Mouse (Mus musculus): ENCODE results near the gene Hecw2. TPM values are rescaled to one million over a fixed set of nuclear protein-coding genes. Genes with fewer than 3 reads are reported as not detected.

Gene Hecw2
- polyA plus RNA-seq, 1 experiment from 2014 or later, result 3.2 TPM

DNA sequence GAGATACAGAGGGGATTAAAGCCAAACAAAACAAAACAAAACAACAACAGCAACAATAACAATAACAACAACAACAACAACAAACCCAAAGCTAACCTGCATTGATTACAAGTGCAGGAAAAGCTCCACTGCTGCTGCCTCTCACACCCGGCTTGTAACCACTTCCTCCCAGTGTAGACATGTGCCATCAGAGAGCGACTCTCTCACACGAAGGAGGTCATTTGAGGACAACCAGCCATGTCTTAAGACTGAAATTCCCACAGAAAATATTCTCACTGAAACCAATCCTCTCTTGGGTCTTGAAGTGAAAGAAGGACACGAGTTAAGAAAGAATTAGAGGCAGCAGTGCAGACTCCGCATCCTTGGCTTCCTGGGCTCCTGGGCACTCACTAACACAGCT is 319.0 kb downstream of the Hecw2 start:
- Histone ChIP-seq H3K27ac (ENCODE audit: low read length) (no peak overlapping the region), H3K4me3 (ENCODE audit: low read length) (no peak overlapping the region), H3K4me2 (replicated peaks; ENCODE audit: low read depth, low read length) (no peak overlapping the region), H3K4me1 (ENCODE audit: insufficient read depth, low read length) (no peaks in the 10 kb centered on the region), H3K36me3 (ENCODE audit: insufficient read depth, low read length) (no peaks in the 10 kb centered on the region), H3K27me3 (ENCODE audit: insufficient read depth, low read length) (no peaks in the 10 kb centered on the region), H3K9ac (replicated peaks; ENCODE audit: low read length) (no peak overlapping the region), H3K9me3 (ENCODE audit: low read length) (no peaks in the 10 kb centered on the region)
- ATAC-seq (ENCODE audit: low FRiP score, low TSS enrichment), result no peak
- WGBS, result 79% methylated on average over 5 of the region's 5 CpGs

DNA sequence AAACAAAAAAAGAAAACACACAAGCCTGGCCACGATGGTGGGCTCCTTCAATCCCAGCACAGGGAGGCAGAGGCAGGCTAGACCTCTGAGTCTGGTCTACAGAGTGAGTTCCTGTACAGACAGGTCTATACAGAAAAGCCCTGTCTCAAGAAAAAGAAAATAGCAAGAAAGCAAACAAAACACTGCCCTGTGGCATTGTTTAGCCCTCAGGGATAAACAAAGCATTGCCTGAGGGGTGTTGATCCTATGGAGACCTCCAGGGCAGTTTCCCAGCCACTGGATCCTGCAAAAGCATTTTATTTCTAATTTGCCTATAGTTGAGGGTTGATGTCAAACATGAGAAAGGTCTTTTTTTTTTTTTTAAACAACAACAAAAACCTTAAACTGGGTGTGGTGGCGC is 327.7 kb downstream of the Hecw2 start:
- H3K27me3 ChIP-seq (ENCODE audit: insufficient read depth, low read length), result no peaks in the 10 kb centered on the region
- H3K9me3 ChIP-seq (ENCODE audit: low read length), result no peaks in the 10 kb centered on the region
- no peaks in the 10 kb centered on the region for H3K4me1 ChIP-seq (ENCODE audit: insufficient read depth, low read length)
- no peaks in the 10 kb centered on the region for H3K36me3 ChIP-seq (ENCODE audit: insufficient read depth, low read length)
- H3K9ac ChIP-seq (replicated peaks; ENCODE audit: low read length), result no peak overlapping the region
- H3K4me3 ChIP-seq (ENCODE audit: low read length), result no peak overlapping the region
- no peak for ATAC-seq (ENCODE audit: low FRiP score, low TSS enrichment)
- no peak overlapping the region for H3K4me2 ChIP-seq (replicated peaks; ENCODE audit: low read depth, low read length)
- no peak overlapping the region for H3K27ac ChIP-seq (ENCODE audit: low read length)
- WGBS, result 78% methylated on average over 2 of the region's 2 CpGs

- H3K4me3 ChIP-seq (ENCODE audit: low read length), result no peak overlapping the region
- H3K9ac ChIP-seq (replicated peaks; ENCODE audit: low read length), result no peak overlapping the region
- no peaks in the 10 kb centered on the region for H3K4me1 ChIP-seq (ENCODE audit: insufficient read depth, low read length)
- ATAC-seq (ENCODE audit: low FRiP score, low TSS enrichment), result no peak
- no peak overlapping the region for H3K4me2 ChIP-seq (replicated peaks; ENCODE audit: low read depth, low read length)
- no peaks in the 10 kb centered on the region for H3K27me3 ChIP-seq (ENCODE audit: insufficient read depth, low read length)
- no peak overlapping the region for H3K27ac ChIP-seq (ENCODE audit: low read length)
- H3K36me3 ChIP-seq (ENCODE audit: insufficient read depth, low read length), result no peaks in the 10 kb centered on the region
- 47% methylated on average over 3 of the region's 3 CpGs for WGBS
- H3K9me3 ChIP-seq (ENCODE audit: low read length), result no peaks in the 10 kb centered on the region
These were observed 328.5 kb downstream of the Hecw2 start for GRCm38 (mm10) chr1:53866374-53866902.

- H3K9me3 ChIP-seq (ENCODE audit: low read length), result no peaks in the 10 kb centered on the region
- ATAC-seq (ENCODE audit: low FRiP score, low TSS enrichment), result no peak
- no peaks in the 10 kb centered on the region for H3K4me1 ChIP-seq (ENCODE audit: insufficient read depth, low read length)
- H3K4me2 ChIP-seq (replicated peaks; ENCODE audit: low read depth, low read length), result no peak overlapping the region
- no peaks in the 10 kb centered on the region for H3K27me3 ChIP-seq (ENCODE audit: insufficient read depth, low read length)
- H3K36me3 ChIP-seq (ENCODE audit: insufficient read depth, low read length), result no peaks in the 10 kb centered on the region
- WGBS, result 39% methylated on average over 3 of the region's 3 CpGs
- H3K9ac ChIP-seq (replicated peaks; ENCODE audit: low read length), result no peak overlapping the region
- H3K4me3 ChIP-seq (ENCODE audit: low read length), result no peak overlapping the region
- H3K27ac ChIP-seq (ENCODE audit: low read length), result no peak overlapping the region
These were observed 330.9 kb downstream of the Hecw2 start for GRCm38 (mm10) chr1:53864046-53864445.

GRCm38 (mm10) chr1:53860611-53861010 is 334.4 kb downstream of the Hecw2 start:
- WGBS, result 77% methylated on average over 3 of the region's 3 CpGs
- ATAC-seq (ENCODE audit: low FRiP score, low TSS enrichment), result no peak
- no peak overlapping the region for H3K9ac ChIP-seq (replicated peaks; ENCODE audit: low read length)
- H3K4me1 ChIP-seq (ENCODE audit: insufficient read depth, low read length), result no peaks in the 10 kb centered on the region
- H3K4me2 ChIP-seq (replicated peaks; ENCODE audit: low read depth, low read length), result no peak overlapping the region
- no peaks in the 10 kb centered on the region for H3K27me3 ChIP-seq (ENCODE audit: insufficient read depth, low read length)
- no peaks in the 10 kb centered on the region for H3K9me3 ChIP-seq (ENCODE audit: low read length)
- no peak overlapping the region for H3K4me3 ChIP-seq (ENCODE audit: low read length)
- H3K36me3 ChIP-seq (ENCODE audit: insufficient read depth, low read length), result no peaks in the 10 kb centered on the region
- no peak overlapping the region for H3K27ac ChIP-seq (ENCODE audit: low read length)

- H3K4me1 ChIP-seq (ENCODE audit: insufficient read depth, low read length), result no peaks in the 10 kb centered on the region
- no peak overlapping the region for H3K9ac ChIP-seq (replicated peaks; ENCODE audit: low read length)
- no peak for ATAC-seq (ENCODE audit: low FRiP score, low TSS enrichment)
- H3K4me3 ChIP-seq (ENCODE audit: low read length), result no peak overlapping the region
- no peak overlapping the region for H3K27ac ChIP-seq (ENCODE audit: low read length)
- no peaks in the 10 kb centered on the region for H3K36me3 ChIP-seq (ENCODE audit: insufficient read depth, low read length)
- H3K27me3 ChIP-seq (ENCODE audit: insufficient read depth, low read length), result no peaks in the 10 kb centered on the region
- H3K9me3 ChIP-seq (ENCODE audit: low read length), result no peaks in the 10 kb centered on the region
- H3K4me2 ChIP-seq (replicated peaks; ENCODE audit: low read depth, low read length), result no peak overlapping the region
These were observed 335.8 kb downstream of the Hecw2 start for GRCm38 (mm10) chr1:53859175-53859574.

GRCm38 (mm10) chr1:53856501-53857103 is 338.4 kb downstream of the Hecw2 start:
- H3K27me3 ChIP-seq (ENCODE audit: insufficient read depth, low read length), result no peaks in the 10 kb centered on the region
- no peak overlapping the region for H3K9ac ChIP-seq (replicated peaks; ENCODE audit: low read length)
- no peak overlapping the region for H3K27ac ChIP-seq (ENCODE audit: low read length)
- no peaks in the 10 kb centered on the region for H3K9me3 ChIP-seq (ENCODE audit: low read length)
- WGBS, result 88% methylated on average over 7 of the region's 7 CpGs
- no peak overlapping the region for H3K4me3 ChIP-seq (ENCODE audit: low read length)
- H3K4me2 ChIP-seq (replicated peaks; ENCODE audit: low read depth, low read length), result no peak overlapping the region
- H3K4me1 ChIP-seq (ENCODE audit: insufficient read depth, low read length), result no peaks in the 10 kb centered on the region
- H3K36me3 ChIP-seq (ENCODE audit: insufficient read depth, low read length), result no peaks in the 10 kb centered on the region
- no peak for ATAC-seq (ENCODE audit: low FRiP score, low TSS enrichment)

- H3K4me1 ChIP-seq (ENCODE audit: insufficient read depth, low read length), result no peaks in the 10 kb centered on the region
- no peak overlapping the region for H3K4me2 ChIP-seq (replicated peaks; ENCODE audit: low read depth, low read length)
- H3K27me3 ChIP-seq (ENCODE audit: insufficient read depth, low read length), result no peaks in the 10 kb centered on the region
- no peaks in the 10 kb centered on the region for H3K9me3 ChIP-seq (ENCODE audit: low read length)
- no peaks in the 10 kb centered on the region for H3K36me3 ChIP-seq (ENCODE audit: insufficient read depth, low read length)
- no peak for ATAC-seq (ENCODE audit: low FRiP score, low TSS enrichment)
- 85% methylated on average over 7 of the region's 7 CpGs for WGBS
- H3K4me3 ChIP-seq (ENCODE audit: low read length), result no peak overlapping the region
- H3K27ac ChIP-seq (ENCODE audit: low read length), result no peak overlapping the region
- no peak overlapping the region for H3K9ac ChIP-seq (replicated peaks; ENCODE audit: low read length)
These were observed 339.2 kb downstream of the Hecw2 start for GRCm38 (mm10) chr1:53855732-53856131.

DNA sequence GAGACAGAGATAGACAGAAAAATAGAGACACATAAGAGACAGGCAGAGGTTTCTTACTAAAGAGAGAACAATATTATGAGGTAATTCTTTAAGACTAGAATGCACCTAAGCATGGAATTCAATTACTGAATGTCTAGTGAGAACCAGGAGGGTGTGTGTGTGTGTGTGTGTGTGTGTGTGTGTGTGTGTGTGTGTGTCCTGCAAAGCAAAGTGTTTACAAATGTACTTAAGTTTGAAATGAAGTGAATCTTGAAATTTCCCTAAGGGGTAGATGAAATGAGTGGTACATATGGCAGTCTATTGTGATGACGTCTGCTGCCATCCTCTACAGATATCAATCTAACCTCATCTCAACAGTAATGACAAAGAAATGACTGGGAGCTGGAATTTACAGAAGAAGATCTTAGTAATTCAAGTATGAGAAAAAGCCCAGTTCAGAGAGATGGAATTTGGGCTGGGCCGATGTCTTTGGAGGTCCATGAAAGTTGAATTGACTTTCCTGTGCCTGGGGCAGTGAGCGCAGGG is 342.8 kb downstream of the Hecw2 start:
- whole genome bisulfite sequencing, result 88% methylated on average over 3 of the region's 3 CpGs
- ATAC-seq (ENCODE audit: low FRiP score, low TSS enrichment), result no peak
- H3K4me3 ChIP-seq (ENCODE audit: low read length), result no peak overlapping the region

GRCm38 (mm10) chr1:53851334-53851733 is 343.6 kb downstream of the Hecw2 start:
- no peak overlapping the region for H3K4me2 ChIP-seq (replicated peaks; ENCODE audit: low read depth, low read length)
- no peaks in the 10 kb centered on the region for H3K36me3 ChIP-seq (ENCODE audit: insufficient read depth, low read length)
- ATAC-seq (ENCODE audit: low FRiP score, low TSS enrichment), result no peak
- no peaks in the 10 kb centered on the region for H3K9me3 ChIP-seq (ENCODE audit: low read length)
- no peaks in the 10 kb centered on the region for H3K4me1 ChIP-seq (ENCODE audit: insufficient read depth, low read length)
- no peak overlapping the region for H3K27ac ChIP-seq (ENCODE audit: low read length)
- no peaks in the 10 kb centered on the region for H3K27me3 ChIP-seq (ENCODE audit: insufficient read depth, low read length)
- no peak overlapping the region for H3K4me3 ChIP-seq (ENCODE audit: low read length)
- 67% methylated on average over 8 of the region's 8 CpGs for WGBS
- H3K9ac ChIP-seq (replicated peaks; ENCODE audit: low read length), result no peak overlapping the region

More for the DNA sequence above, 342.8 kb downstream of the Hecw2 start:
- Histone ChIP-seq H3K27ac (ENCODE audit: low read length) (no peak overlapping the region), H3K9ac (replicated peaks; ENCODE audit: low read length) (no peak overlapping the region), H3K9me3 (ENCODE audit: low read length) (no peaks in the 10 kb centered on the region), H3K4me1 (ENCODE audit: insufficient read depth, low read length) (no peaks in the 10 kb centered on the region), H3K4me2 (replicated peaks; ENCODE audit: low read depth, low read length) (no peak overlapping the region), H3K27me3 (ENCODE audit: insufficient read depth, low read length) (no peaks in the 10 kb centered on the region), H3K36me3 (ENCODE audit: insufficient read depth, low read length) (no peaks in the 10 kb centered on the region)
